Mouse (Mus musculus) T-helper 1 cell (primary cell): ENCODE measurements around the gene Lipo1.
"Not testable (repeated sequence)": the region's sequence is repeated elsewhere in the genome, so short reads cannot be mapped to it uniquely, and the experiment has no call there.

Experiments used
- in situ Hi-C: fragments of 300-600 bp; cut with MboI, MseI; formaldehyde crosslinking; loops from one replicate; pipeline ENCODE4 v1.15.1; 2025; ENCODE audit warnings: high pct_unique_total_duplicates

Gene Lipo1

GRCm38 (mm10) chr19:33787359-33787758 is at the start of gene Lipo1:
TSS of gene Lipo1 (minus strand) at chr19:33787459.
- in situ Hi-C loops = not testable (repeated sequence)

DNA sequence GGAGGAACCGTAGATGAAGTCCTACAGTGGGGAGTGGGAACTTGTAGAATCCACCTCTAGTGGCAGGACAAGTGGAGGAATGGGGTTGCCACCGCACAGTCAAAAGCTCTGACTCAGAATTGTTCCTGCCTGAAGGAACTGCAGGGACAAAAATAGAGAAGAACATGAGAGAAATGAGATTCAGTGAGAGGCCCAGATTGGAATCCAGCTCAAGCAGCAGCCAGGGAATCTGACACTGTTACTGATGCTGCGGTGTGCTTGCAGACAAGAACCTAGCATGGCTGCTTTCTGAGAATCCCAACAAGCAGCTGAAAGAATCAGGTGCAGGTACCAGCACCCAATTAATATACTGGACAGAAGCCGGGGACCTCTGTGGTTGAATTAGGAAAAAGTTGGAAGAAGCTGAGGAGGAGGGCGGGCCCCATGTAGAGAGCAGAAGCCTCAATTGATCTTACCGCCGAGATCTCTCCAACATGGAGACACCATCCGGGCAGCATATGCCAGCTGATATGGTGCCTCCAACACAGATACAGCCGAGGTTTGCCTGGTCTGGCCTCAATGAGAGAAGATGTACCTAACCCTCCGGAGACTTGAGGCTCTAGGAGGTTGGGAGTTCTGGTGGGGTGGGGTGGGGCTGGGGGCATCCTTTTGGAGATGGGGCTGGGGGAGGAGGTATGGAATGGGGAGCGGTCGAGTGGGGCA is 532 bp downstream of the Lipo1 start:
- in situ Hi-C loops = no loop called here

DNA sequence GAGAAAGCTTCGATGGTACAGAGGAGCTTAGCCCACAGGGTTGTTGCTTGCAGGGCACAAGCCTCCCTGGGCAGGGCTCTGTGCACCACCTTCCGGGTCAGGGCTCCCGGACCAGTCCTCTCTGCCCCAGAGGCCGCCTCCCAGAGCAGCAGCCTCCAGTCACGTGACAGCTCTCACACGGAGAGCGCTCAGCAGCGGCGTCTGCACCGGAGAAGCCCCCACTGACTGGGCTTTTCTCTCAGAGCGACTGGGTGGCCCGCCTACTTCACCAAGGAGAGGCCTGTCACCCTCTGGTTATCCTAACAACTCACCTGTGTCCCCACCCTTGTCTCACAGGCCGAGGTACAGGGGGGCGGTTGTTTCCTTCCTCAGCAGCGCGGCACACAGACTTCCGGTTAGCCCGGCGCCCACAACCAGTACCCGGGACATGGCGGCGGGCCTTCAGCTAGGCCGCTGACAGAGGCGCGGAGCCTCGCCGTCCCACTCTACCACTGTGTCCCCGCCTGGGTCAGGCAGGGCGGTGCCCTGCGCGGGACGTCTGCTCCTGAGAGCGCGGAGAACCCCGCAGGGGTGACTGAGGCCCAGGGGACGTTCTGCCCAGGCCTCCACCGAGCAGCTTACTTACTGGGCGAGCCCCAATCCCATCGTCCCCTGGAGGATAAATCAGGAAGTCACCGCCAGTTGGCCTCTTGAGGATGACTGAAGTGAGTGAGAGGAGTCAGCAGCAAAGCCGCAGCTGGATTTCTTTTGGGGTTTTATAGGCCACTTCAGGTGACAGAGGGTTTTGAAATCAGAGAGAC is 25.8 kb downstream of the Lipo1 start, which contains the start of gene Lipo3:
TSS of gene Lipo3 (minus strand) at position 665 of the 800 bp plus-strand sequence.
- in situ Hi-C loops = not testable (repeated sequence)

DNA sequence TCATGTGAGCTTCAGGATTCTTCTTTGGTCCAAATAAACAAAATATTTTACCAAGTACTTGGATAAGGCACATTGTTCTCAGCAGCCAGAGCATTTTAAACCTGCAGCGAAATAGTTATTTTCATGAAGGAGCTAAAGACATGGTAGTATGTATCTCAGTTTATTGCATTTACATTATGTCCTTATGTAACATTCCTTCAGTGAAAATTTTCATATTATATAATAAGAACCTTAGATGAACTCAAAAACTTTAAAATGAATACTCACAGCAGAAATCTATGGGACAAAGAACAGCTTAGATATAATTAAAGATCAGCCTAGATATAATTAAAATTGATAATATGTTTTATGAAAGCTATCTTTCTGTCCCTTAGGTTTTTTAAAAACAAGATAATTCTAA is 36.0 kb downstream of the Lipo1 start, which contains the start of gene Lipo2:
TSS of gene Lipo2 (minus strand) at position 101 of the 400 bp plus-strand sequence.
- in situ Hi-C loops = not testable (repeated sequence)
